Mouse (Mus musculus): Measurements from ENCODE around the gene H2-T23.
"Not testable (repeated sequence)": the region's sequence is repeated elsewhere in the genome, so short reads cannot be mapped to it uniquely, and the experiment has no call there.

Gene H2-T23

GRCm38 (mm10) chr17:36032351-36032875 is at the start of gene H2-T23:
H2-T23 (minus strand) TSS chr17:36032855.
- in situ Hi-C loops (cut with MboI; ENCODE audit: low sequenced_read_pairs): loop anchor here (10.0 kb wide), 1 partner anchor 82 kb away; no protein-coding TSS in a partner anchor

GRCm38 (mm10) chr17:36081901-36082300 is 49.2 kb upstream of the H2-T23 start:
- in situ Hi-C loops (cut with MboI; ENCODE audit: low sequenced_read_pairs): loop anchor here (25.0 kb wide), 1 partner anchor 720 kb away; no protein-coding TSS in a partner anchor

- in situ Hi-C loops (cut with MboI; ENCODE audit: low sequenced_read_pairs): loop anchor here (10.0 kb wide), 1 partner anchor 74 kb away; no protein-coding TSS in a partner anchor
Measured at GRCm38 (mm10) chr17:36060829-36061228, 28.2 kb upstream of the H2-T23 start.

GRCm38 (mm10) chr17:36058362-36058761 is 25.7 kb upstream of the H2-T23 start, which contains the start of gene Gm11127:
Gm11127 (minus strand) TSS chr17:36058371.
- in situ Hi-C loops (cut with MboI; ENCODE audit: low sequenced_read_pairs): not testable (repeated sequence)

- in situ Hi-C loops (cut with MboI; ENCODE audit: low sequenced_read_pairs): not testable (repeated sequence)
Measured at GRCm38 (mm10) chr17:36057927-36058326, 25.3 kb upstream of the H2-T23 start.

DNA sequence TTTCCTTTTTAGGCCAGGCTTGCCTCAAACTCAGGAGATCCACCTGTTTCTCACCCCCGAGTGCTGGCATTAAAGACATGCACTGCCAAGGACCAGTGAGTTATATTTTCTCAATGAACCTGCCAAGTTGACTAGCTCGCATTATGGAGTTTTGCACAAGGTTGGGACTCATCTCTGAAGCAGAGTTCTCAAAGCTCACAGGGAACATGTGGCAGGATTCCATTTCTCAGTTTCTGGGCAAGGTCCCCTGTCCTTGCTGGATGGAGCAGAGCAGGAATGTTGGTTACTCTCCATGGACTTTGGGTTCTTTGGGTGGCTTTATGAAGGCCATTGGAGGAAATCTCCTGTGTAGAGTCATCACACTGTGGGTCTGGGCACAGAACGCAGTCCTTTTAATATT is 10.6 kb upstream of the H2-T23 start:
- in situ Hi-C loops (cut with MboI; ENCODE audit: low sequenced_read_pairs): no loop called here

DNA sequence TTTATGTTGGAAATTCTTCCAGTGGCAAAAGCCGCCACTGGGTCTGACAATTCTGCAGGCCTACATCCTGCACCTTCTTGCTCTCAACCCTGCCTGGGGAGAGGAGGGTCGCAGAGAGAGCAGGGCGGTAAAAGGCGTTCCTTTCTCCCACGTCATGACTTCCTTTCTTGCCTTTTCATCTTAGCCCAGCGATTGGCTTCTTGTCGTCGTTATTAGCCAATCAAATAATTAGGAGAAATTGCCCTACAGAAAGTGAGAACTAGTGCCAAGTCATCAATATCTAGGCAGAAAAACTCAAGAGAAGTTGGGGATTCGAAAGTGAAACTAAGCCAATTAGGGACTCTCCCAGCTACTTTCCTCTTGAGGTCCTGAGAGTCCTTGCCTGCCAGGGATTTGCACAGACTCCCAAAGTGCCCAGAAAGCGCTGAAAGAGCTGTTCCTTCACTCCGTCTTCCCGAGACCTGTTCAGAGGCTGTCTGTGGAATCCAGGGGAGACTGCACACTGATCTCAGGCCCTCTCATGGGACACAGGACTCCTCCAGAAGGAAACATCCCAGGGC is 10.0 kb upstream of the H2-T23 start, which contains the start of the genes H2-T22 and Gm6034:
Gene H2-T22 (minus strand): TSS at position 138 of the 560 bp plus-strand sequence.
Gene Gm6034 (plus strand): TSS at position 352 of the 560 bp plus-strand sequence.
- in situ Hi-C loops (cut with MboI; ENCODE audit: low sequenced_read_pairs): not testable (repeated sequence)

GRCm38 (mm10) chr17:36042055-36042454 is 9.4 kb upstream of the H2-T23 start:
- in situ Hi-C loops (cut with MboI; ENCODE audit: low sequenced_read_pairs): not testable (repeated sequence)

GRCm38 (mm10) chr17:36040604-36041003 is 7.9 kb upstream of the H2-T23 start:
- in situ Hi-C loops (cut with MboI; ENCODE audit: low sequenced_read_pairs): not testable (repeated sequence)

DNA sequence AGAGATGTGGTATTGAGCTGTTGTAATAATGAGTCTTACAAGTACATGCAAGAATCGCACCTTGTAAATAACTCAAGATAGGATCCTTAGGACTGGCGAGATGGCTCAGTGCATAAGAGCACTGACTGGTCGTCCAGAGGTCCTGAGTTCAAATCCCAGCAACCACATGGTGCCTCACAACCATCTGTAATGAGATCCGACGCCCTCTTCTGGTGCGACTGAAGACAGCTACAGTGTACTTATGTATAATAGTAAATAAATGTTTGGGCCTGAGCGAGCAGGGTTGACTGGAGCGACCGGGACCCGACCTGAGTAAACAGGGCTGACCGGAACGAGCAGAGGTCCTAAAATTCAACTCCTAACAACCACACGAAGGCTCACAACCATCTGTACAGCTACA is 3.5 kb upstream of the H2-T23 start:
- in situ Hi-C loops (cut with MboI; ENCODE audit: low sequenced_read_pairs): loop anchor here (10.0 kb wide), 1 partner anchor 79 kb away; no protein-coding TSS in a partner anchor

DNA sequence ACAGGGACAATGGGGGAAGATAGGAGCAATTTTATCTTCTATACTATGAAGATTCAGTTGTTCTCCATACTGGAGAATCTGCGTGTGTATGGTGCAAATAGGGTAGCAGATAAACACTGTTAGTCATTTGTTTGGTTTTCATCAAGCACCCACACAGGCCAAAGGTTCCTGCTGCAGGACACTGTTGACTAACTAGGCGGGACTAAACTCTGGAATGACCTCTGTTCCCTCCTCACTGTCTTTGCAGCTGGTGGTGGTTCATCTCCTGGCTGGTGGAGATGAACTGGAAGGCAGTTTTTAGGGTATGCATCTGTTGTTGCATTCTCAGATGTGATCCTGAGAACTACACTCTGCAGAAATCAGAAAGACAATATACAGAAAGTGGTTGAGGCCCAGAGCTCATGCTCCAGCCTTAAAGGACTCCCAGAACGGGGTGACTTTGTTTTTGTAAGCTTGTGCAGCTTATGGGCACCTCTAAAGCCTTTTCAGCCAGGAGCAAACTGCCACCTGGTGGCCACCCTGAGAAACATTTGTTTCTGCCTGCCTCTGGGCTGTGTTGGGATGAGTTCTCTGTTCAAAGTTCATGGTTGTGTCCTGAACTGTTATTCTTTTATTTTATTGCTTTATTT is 2.5 kb upstream of the H2-T23 start:
- in situ Hi-C loops (cut with MboI; ENCODE audit: low sequenced_read_pairs): loop anchor here (10.0 kb wide), 1 partner anchor 80 kb away; no protein-coding TSS in a partner anchor

- in situ Hi-C loops (cut with MboI; ENCODE audit: low sequenced_read_pairs): loop anchor here (10.0 kb wide), 1 partner anchor 80 kb away; no protein-coding TSS in a partner anchor
Measured at GRCm38 (mm10) chr17:36034524-36034923, 1.9 kb upstream of the H2-T23 start.

GRCm38 (mm10) chr17:36031583-36032331 is 898 bp downstream of the H2-T23 start:
- in situ Hi-C loops (cut with MboI; ENCODE audit: low sequenced_read_pairs): loop anchor here (10.0 kb wide), 1 partner anchor 83 kb away; no protein-coding TSS in a partner anchor

DNA sequence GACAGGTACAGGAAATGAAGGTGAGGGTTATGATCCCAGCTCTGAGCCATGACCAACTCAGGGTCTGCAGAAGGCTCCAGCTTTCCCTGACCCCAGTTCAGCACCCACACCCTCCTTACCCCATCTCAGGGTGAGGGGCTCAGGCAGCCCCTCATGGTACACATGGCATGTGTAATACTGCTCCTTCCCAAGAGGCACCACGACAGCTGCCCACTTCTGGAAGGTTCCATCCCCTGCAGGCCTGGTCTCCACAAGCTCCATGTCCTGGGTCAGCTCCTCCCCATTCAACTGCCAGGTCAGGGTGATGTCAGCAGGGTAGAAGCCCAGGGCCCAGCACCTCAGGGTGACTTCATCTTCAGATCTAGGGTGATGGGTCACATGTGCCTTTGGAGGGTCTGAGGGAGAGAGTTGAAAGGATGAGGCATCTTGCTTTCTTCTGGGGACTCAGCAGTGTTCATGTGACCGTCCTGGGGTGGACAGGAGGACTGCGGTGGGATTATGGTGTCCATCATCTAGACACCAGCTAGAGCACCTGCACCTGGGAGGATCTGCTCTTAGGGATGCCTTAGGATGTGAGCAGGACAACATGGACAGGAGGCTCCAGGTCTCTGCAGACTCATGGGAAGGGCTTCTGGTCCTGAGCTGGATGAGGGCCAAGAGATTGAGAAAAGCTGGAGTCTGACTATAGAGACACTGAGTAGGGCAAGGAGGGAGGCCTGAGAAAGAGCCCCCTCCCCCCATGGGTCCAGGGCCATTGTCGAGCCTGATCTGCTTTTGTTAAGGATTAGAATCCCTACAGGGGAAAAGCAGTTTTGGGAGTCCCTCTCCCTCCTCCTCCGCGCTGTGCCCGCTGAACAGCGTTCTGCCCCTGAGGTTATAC is 1.7 kb downstream of the H2-T23 start:
- in situ Hi-C loops (cut with MboI; ENCODE audit: low sequenced_read_pairs): loop anchor here (10.0 kb wide), 1 partner anchor 84 kb away; no protein-coding TSS in a partner anchor

DNA sequence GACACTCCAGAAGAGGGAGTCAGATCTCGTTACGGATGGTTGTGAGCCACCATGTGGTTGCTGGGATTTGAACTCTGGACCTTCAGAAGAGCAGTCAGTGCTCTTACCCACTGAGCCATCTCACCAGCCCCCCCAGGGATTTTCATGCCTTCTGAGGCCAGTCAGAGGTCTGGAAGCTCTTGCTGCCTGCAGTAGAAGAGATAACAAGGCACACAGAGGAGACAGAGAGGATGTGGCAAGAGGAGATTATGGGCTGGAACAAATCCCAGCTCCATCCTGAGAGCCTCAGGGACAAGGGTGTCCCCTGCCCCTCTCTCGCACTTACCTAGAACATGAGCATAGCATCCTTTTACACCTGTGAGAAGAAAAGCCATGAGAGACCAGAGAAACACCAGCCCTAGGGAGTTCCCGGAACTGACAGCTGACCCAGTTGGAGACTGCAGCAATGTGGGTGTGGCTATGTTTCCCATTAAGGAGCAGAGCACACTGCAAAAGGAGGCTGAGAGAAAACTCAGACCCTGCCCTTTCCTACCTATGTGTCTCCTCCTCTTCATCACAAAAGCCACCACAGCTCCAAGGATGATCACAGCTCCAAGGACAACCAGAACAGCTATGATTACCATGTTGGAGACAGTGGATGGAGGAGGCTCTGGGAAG is 2.5 kb downstream of the H2-T23 start:
- in situ Hi-C loops (cut with MboI; ENCODE audit: low sequenced_read_pairs): loop anchor here (10.0 kb wide), 1 partner anchor 85 kb away; no protein-coding TSS in a partner anchor

GRCm38 (mm10) chr17:36028879-36029619 is 3.6 kb downstream of the H2-T23 start:
- in situ Hi-C loops (cut with MboI; ENCODE audit: low sequenced_read_pairs): no loop called here

DNA sequence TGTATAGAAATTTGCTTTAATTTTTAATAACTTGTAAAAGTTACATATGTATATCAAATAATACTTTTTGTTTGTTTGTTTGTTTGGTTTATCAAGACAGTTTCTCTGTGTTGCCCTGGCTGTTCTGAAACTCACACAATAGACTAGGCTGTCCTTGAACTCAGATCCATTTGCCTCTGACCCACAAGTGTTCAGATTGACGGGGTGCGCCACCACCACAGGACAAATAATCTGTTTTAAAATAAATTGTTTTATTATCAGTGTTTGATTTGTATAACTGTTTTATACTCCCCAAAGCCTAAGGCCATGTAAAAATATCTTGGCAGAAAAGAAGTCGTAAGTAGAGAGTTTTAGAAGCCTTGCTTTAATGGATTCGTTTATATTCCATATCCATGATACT is 5.0 kb downstream of the H2-T23 start:
- in situ Hi-C loops (cut with MboI; ENCODE audit: low sequenced_read_pairs): no loop called here

DNA sequence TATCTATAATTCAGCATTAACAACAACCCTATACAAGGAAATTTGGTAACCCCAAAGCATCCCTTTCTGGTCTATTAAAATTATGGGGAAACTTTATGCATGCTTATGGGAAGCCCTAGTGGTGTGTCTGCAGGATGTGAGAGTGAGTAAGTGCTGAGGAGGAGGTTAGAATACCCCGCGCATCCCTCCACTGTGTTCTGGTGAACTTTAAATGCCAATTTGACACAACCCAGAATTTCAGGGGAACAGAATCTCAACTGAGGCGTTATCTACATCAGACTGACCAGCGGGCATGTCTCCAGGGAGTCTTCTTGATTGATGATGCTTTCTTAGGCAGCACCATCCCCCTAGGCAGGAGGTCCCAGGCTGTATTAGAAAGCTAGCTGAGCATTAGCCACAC is 6.8 kb downstream of the H2-T23 start:
- in situ Hi-C loops (cut with MboI; ENCODE audit: low sequenced_read_pairs): no loop called here

- in situ Hi-C loops (cut with MboI; ENCODE audit: low sequenced_read_pairs): no loop called here
Measured at GRCm38 (mm10) chr17:36025197-36025596, 7.5 kb downstream of the H2-T23 start.
